Mouse (Mus musculus) erythroid progenitor cell, adult 5-6 weeks (primary cell): Measurements from ENCODE around the gene Zdhhc17. TPM values are rescaled to one million over a fixed set of nuclear protein-coding genes. Genes with fewer than 3 reads are reported as not detected.

ENCODE experiments used
- ATAC-seq: replicated peaks from 2 replicates; pipeline ENCODE4 v1.8.0; 2016; ENCODE audit warnings: moderate number of reproducible peaks, mild to moderate bottlenecking, moderate TSS enrichment, inconsistent platforms; ENCODE audit not compliant: poor library complexity, low FRiP score, severe bottlenecking
- total RNA-seq, 2 experiments: library from RNA; stranded (forward) in 1 of 2; stranded (reverse) in 1 of 2; fragments of 150-400 nt in 1 of 2; fragments of 186-747, 209-891 nt in 1 of 2; gene quantifications; 2 replicates each; pipeline versions ENCODE4 v1.2.3 to v1.2.4; 2015 to 2017; ENCODE audit warnings: low replicate concordance in 2 of 2

The Zdhhc17 gene
- total RNA-seq (2015; ENCODE audit: low replicate concordance) (9.4 and 9.6 TPM in 2 replicates), total RNA-seq (2017; ENCODE audit: low replicate concordance) (4.6 and 16.6 TPM in 2 replicates)

DNA sequence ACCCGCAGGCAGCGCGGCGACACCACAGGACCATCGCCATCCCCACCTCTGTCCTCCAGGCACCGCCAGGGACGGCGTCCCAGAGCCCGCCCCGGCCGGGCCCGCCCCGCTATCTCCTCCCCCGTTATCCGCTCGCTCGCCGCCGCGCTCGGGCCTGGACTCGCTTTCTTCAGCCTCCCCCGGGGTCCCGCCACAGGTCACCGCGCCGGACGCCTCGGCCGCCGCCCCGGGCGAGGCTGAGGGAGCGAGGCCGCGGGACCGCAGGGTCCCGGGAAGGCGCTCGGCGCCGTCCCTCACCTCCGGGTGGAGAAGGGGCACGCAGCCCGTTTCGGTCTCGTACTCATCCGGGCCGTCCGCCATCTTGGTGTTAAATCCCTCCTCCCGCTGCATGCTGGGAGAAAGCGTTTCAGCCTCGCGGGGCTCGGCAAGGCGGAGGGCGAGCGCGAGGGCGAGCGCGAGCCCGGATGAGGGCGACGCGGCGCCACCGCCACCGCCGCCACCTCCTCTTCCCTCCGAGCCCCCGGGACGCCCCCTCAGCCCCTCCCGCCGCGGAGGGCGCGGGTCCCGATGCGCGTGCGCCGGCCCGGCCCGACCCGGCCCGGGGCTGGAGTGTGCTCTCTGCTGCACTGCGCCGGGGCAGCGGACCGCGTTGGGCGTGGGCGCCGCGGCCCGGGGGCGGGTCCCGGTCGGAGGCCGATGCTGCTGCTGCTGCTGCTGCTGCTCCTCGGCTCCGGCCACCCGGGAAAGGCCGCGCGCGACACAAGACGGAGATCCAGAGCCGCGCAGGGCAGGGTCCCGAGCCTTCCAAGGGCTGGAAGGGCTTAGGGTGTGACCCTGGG lies at the start of gene Zdhhc17:
Gene Zdhhc17 (minus strand): TSS at position 500 of the 839 bp plus-strand sequence.
- ATAC-seq, result peak; percentile 77

DNA sequence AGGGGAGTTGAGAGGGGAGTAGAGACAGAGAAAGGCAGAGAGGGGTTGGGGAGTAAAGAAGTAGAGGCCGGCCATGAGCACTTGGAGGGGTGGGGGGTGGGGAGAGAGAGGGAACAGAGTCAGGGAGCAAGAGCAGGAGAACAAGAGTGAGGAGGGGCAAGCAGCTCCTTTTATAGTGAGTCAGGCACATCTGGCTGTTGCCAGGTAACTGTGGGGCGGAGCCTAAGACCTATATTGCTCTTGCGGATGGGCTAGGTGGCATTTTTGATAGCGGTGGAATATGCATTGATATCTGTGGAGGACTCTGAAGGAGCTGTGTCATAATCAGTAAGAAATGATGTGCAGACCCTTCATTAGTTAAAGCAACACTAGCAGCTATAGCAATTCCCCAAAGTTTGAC lies 45.8 kb upstream of the Zdhhc17 start:
- ATAC-seq, result no peak

DNA sequence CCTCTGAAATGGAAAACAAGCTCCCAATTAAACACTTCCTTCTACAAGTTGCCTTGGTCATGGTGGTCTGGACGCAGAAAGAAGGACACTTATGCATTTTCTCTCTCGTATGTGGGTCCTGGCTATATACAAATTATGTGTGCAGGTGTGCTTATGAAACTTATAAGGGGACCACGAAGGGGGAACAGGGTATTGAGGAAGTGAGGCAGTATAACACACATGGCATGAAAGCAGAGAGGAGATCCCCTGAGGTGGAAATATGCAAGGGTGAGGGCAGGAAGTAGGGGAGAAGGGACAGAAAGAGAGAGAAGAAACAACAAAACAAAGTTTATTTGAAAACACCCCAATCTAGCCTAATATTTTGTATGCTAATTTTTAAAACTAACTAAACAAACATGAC lies 41.7 kb upstream of the Zdhhc17 start:
- ATAC-seq, result no peak

DNA sequence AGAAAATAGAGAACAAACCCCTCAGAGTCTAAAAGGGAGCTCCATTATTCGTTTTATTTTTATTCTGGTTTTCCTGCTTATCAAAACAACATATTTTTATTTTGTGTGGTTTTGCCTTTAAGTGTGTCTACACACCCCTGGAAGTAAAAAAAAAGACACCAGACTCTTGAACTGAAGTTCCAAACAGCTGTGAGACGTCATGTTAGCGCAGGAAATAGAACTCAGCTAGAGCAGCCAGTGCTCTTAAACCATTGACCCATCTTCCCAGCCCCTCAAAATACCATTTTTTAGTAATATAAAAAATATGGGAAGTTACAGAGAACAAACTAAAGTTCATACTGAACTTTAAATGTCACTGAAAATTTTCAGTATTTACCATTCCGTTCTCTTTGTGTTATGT lies 40.6 kb upstream of the Zdhhc17 start:
- ATAC-seq, result no peak

DNA sequence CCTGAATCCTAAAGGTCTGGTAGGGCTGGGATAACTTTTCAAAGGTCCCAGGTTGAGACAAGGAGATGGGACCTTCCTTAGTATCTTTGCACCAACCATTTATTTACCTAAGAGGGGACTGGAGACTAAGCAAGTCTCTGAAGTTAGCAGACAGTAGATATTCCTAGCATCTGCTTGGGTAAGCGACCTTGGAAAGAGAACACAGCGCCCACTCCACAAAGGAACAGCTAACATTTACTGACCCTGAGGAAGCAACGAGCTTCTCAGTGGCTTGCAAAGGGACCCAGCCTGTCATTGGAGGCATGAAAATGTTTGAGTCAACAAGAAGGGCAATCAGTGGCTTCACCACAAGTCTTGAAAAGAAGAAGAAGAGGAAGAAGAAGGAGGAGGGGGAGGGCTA lies 40.1 kb upstream of the Zdhhc17 start:
- no peak for ATAC-seq

DNA sequence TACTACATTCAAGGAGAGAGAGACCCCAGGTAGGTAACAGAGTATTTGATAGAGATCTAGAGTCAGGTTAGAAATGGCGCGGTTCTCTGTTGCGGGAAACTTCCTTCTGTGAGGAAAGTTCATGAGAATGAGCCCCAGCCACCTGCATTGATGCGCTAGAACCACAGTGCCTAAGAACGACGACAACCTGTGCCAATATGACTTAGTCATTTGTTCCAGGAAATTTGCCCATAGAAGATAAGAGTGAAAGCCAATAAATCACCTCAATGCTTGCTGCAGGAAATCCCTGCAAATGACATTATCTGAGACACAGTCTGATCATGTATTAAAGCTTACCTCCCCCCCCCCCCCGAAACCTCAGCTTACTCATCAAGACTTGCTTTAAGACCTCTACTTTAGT lies 38.0 kb upstream of the Zdhhc17 start:
- no peak for ATAC-seq

DNA sequence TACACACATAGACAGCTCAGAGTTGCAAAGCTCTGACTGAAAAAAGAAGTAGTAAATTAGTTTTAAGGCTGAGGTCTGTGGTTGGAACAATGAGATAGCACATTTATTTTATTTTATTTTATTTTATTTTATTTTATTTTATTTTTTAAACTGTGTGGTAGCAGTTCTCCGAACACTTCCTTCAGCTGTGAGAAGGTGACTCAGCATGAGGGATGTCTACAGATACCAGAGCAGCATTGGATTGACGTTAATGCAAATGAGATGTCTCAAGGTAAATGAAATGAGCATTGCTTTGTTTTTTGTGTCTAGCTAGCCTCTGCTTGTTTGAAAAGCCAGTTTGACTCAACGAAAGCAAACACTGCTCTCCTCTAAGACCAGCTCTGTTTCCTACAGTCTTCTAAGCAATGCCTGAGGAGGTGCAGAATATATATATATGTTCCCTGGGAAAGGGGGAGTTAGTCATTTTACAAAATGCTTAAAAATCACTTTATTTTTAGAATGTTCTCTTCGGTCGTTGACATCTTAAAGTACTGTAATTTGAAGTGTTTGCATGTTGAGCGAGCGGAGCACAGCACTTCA lies 30.2 kb upstream of the Zdhhc17 start:
- no peak for ATAC-seq

DNA sequence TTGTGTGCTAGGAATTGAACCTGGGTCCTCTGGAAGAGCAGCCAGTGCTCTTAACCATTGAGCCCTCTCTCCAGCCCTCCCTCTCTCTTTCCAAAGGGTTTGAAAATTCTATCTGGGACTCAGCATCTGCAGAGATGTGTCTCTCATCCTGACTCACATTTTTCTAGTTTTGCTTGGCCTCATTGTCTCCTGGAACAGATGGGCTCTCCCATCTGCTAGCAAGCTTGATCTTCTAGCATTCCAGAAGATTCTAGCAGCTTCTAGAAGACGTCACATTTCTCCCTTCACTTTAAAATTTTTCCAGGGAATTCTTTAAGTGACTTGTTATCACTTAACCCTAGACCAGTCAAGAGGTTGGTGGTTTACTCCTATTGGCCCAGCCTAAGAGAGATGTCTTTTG lies 26.9 kb upstream of the Zdhhc17 start:
- ATAC-seq, result no peak

DNA sequence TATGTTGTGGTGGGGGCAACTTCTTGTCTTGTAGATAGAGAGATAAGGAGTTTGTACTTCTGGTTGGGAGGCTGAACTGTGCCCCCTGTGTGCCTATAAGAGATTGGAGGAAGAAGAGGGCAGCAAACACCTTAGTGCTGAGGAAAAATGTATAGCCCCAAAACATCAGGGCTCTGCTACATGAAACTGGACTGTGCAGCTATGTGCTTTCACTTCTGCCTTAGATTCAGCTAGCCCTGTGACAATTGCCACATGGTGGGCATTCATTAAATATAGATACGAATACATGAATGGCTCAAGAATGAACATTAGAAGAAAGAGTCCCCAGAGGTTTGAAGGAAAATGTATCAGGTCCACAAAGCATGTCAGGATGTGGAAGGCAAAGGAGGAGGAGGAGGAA lies 25.2 kb upstream of the Zdhhc17 start:
- no peak for ATAC-seq

DNA sequence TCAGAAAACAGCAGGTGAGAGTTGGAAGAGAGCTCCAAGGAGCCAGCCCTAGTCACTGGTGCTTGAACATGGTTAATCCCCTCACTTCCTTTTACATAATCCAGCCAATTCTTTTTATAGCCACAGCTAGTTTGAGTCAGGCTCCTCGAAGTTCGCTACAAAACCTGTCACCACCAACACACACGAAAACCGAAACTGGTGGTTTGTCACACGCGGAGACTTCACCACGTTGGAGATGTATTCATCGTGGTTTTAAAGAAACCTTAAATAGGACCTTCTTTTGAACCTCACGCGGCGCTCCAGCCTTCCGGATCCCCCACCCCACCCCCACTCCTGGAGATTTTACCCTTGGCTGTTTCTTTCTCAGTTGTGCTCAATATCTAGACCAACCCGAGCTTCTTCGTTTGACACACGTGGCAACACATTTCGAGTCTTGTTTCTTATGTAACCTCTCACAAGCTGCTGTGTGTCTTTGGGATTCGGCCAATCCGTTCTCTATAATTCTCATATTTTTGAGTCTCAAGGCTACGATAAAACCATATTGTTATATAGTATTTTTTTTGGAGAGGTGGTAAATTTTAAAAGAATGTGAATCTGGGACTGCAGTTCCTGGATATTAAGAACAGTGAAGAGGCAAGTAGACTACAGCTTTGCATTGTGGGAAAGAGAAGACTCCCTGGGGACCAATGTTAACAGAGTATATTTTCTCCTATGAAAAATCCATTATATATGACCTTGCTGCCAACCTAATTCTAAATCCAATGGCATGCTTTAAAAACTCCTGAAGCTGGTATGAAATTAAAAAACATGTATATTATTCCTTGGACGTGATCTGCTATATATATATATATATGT lies 21.8 kb upstream of the Zdhhc17 start:
- ATAC-seq, result no peak

DNA sequence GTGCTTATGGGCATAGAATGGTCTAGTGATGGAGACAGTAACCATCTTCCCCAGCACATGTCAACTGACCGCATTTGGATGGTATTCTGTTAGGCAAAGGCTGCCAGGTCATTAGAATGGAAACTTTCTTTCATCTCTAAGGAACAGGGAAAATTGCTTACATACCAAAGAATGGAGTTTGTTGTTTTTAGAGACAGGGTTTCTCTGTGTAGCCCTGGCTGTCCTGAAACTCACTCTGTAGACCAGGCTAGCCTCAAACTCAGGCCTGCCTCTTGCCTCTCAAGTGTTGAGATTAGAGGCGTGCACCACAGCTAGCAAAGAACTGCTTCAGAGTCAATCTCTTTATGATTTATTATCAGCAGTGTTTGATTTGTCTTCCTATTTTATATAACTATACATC lies 20.9 kb upstream of the Zdhhc17 start:
- no peak for ATAC-seq

DNA sequence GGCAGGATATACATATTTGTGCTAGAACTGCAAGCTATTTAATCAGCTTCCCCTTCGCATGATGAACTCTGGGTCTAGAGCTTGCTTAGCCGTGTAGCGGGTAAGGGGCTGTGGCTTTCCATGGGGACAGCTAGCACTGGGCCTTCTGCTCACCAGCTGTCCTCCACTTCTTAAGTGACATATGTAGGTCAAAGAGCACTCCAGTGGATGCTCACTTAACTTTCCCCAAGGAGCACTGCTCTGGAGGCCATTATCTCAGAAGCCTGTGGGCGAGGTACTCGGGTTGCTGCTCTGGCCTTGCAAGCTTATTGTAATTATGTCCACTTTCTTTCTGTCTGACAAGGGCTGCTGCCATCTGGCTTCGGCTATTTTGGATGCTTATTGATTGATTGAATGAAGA lies 16.2 kb upstream of the Zdhhc17 start:
- ATAC-seq, result no peak

DNA sequence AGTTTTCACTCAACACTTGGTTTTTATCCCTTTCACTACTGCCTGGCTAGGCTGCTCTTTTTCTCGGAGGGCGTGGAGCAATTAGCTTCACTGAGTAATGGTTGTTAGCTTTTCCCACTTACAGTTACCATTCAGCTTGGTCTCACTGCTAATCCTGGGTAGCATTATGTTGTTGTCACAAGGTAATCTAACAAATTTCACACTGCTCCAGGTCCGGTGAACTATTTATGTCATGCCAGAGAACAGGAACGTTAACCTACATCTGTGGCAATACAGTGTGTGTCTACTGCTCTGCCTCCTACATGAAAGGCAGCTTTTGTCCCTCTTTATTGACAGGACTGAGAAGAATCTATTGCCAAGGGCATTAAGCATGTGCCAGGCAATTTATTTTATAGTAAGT lies 14.8 kb upstream of the Zdhhc17 start:
- no peak for ATAC-seq

DNA sequence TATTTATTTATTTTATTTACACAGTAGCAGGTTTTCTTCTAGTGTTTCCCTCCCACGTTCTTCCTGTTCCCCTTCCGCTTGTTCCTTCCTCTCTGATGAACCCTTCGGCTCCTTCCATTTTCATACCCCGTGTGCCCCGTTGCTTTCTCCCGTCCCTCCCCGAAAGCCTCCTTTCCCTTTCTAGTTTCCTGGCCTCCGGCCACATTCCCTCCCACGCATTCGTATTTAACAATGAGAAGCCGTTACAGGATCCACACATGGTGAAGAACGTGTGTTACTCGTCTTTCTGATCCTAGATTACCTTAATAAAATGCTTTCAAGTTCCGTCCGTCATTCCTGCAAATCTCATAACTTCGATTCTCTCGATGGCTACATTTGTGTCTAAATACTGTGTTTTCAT lies 4.5 kb upstream of the Zdhhc17 start:
- no peak for ATAC-seq

DNA sequence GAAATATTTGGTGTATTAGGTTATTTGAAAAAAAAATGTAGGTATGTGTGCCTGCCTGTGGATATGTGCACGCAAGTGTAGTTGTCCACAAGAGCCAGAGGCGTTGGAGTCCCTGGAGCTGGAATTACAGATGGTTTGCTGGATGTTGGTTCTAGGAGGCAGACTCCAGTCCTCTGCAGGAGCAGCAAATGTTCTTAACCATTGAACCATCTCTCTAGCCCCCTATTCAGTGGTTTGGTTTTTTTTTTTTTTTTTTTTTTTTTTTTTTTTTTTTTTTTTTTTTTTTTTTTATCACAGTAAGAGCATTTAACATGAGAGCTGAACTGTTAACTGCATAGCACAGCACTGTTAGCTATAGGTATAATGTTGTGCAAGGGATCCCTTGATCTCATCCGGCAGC lies 3.3 kb upstream of the Zdhhc17 start:
- no peak for ATAC-seq

DNA sequence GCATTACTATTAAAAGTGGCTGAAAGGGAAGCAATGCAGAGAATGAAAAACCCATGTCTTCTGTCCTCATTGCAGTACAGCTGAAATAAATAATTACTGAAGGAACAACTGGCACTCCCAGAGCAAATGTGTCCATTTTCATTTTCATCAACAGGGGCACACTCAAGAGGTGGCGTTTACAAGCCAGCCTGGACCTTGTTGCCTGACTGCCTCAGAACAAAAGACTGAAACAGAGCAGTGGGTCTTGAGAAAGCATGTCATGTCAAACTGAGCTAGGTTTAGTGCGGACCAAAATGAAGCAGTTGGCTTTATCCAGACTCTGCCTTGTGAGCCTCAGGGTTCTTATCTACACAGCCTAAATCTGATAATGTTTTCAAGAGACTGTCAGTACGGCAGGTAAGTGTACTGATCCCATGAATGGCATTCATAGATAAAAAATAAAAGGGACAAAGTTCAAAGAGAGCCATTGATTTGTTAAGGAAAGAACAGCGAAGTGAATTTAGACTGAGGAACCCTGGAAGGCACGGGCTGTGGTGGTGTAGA lies 2.6 kb upstream of the Zdhhc17 start:
- no peak for ATAC-seq

DNA sequence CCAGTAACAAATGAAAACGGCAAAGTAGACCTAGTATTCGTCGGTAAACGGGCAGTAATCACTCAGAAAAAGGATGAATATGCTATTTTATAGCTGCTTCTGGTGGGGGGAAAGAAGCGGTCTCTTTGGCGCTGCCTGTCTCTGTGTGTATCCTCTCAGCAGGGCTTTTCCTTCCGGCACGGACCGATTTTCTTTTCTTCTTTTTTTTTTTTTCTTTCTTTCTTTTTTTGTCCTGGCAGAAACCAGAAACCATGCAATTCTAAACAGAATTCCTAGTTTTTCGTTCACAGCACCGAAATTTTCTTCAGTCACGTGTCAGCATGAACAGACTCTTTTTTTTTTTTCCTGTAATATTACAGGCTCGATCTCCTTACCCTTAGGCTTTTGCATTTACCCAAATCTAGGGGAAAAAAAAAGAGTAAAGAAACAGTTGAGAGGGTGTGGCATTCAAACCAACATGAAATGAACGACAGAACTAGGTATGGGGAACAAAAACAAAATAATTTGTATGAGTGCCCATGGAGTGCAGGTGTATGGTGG lies 1.4 kb upstream of the Zdhhc17 start:
- ATAC-seq, result no peak

DNA sequence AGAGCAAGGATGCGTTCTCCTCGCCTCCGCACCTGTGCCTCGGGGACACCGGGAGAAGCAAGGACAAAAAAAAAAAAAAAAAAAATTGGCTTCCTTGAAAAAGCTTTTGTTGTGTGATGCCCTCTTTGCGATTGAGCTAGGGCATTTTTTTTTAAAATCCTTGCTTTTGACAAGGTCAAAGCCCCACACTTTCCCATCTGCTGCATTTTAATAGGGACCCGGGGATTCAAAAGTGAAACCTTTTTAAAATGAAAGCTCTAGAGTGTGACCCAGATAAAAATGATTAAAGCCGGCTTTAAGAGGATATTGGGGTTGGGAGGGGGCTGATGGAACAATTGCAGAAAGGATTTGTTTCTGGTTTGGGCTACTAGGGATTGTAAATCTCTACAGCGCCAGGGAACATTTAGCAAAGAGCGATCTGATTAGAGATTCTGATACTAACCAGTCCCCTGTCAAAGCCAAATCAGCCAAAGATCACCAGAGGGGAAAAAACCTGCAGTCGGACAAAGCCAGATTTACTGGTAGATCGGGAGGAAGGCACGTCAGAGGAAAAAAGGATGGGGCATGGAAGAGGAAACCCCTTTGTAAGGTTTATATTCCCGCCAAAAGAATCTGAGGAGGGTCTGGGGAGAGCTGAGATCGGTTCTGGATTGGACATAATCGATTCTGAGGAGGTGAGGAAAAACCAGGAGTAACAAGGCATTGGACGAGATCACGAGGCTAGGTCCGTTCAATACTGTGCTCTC lies 713 bp upstream of the Zdhhc17 start:
- ATAC-seq, result no peak

DNA sequence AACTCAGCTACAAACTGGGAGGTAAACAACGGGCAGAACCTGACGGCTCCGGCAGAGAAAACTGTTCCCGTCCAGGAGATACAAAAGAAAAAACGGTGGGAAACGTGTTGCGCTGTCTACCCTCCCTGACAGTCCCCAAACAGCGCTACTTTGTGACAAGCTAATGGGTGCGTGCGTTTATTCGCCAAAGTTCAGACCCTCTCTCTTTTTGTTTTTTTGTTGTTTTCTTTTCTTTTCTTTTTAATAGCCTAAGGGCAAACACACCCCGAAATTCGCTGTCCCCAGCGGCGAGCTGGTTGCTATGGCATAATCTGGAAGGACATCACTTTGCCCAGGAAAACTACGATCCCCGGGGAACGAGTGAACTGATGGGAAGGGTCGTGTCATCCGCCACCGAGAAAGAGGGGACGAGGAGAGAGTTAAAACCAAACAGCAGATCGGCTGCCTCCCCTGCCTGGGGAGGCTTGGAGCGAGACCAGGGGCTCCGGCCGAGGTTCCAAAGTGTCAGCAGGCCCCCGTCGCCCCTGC lies 763 bp downstream of the Zdhhc17 start:
- peak; percentile 1; the same call in 1 of the 2 replicates for ATAC-seq
